Mouse (Mus musculus) thymus, adult 2 months (tissue): Measurements from ENCODE around the gene Slmap. TPM values are rescaled to one million over a fixed set of nuclear protein-coding genes. Genes with fewer than 3 reads are reported as not detected.

ENCODE experiments used
- DNase-seq: peaks from one replicate; pipeline ENCODE4 v3.0.0; 2021
- H3K27ac ChIP-seq: fragments of 200-500 bp; 2 replicates; pipeline ENCODE4 v1.5.1; 2012; ENCODE audit warnings: low read length, control low read depth; ENCODE audit not compliant: control insufficient read depth, insufficient read depth
- H3K27me3 ChIP-seq: fragments of 200-500 bp; 2 replicates; pipeline ENCODE4 v1.6.1; 2012; ENCODE audit warnings: mild to moderate bottlenecking, low read length, moderate library complexity, mixed read lengths; ENCODE audit not compliant: control insufficient read depth, insufficient read depth
- H3K36me3 ChIP-seq: fragments of 200-500 bp; 2 replicates; pipeline ENCODE4 v1.6.1; 2012; ENCODE audit warnings: mild to moderate bottlenecking, low read length, moderate library complexity; ENCODE audit not compliant: control insufficient read depth, insufficient read depth
- H3K4me1 ChIP-seq: fragments of 200-500 bp; replicated peaks from 2 replicates; pipeline ENCODE4 v1.6.1; 2012; ENCODE audit warnings: low read length; ENCODE audit not compliant: control insufficient read depth, insufficient read depth
- H3K4me3 ChIP-seq: fragments of 200-500 bp; 2 replicates; pipeline ENCODE4 v1.5.1; 2012; ENCODE audit warnings: mild to moderate bottlenecking, low read length, control low read depth, moderate library complexity; ENCODE audit not compliant: control insufficient read depth, insufficient read depth
- CTCF ChIP-seq: fragments of 200-500 bp; IDR thresholded peaks from 2 replicates; pipeline ENCODE4 v1.5.1; 2012; ENCODE audit warnings: mild to moderate bottlenecking, control low read depth, low read length, moderate library complexity, borderline replicate concordance; ENCODE audit not compliant: control insufficient read depth, poor library complexity, insufficient read depth; ENCODE audit errors: extremely low read depth
- POLR2A ChIP-seq: fragments of 200-500 bp; IDR thresholded peaks from 2 replicates; pipeline ENCODE4 v1.6.1; 2012; ENCODE audit warnings: mild to moderate bottlenecking, low read length, control low read depth, moderate library complexity; ENCODE audit not compliant: control insufficient read depth, poor library complexity, insufficient read depth; ENCODE audit errors: extremely low read depth
- whole genome bisulfite sequencing: fragments of 180-500 bp; shearing (Covaris S2); methylation state at CpG from one replicate; pipeline ENCODE4 v1.1.7; 2018; 5-methylcytosine and 5-hydroxymethylcytosine counted together
- polyA plus RNA-seq: library from polyadenylated mRNA; depleted of rRNA; stranded (reverse); fragments of >200 nt; gene quantifications from 2 replicates; pipeline ENCODE4 v1.2.3, GENCODE M21; 2012

Slmap gene
- polyA plus RNA-seq, 1 experiment, result 20.9 TPM

DNA sequence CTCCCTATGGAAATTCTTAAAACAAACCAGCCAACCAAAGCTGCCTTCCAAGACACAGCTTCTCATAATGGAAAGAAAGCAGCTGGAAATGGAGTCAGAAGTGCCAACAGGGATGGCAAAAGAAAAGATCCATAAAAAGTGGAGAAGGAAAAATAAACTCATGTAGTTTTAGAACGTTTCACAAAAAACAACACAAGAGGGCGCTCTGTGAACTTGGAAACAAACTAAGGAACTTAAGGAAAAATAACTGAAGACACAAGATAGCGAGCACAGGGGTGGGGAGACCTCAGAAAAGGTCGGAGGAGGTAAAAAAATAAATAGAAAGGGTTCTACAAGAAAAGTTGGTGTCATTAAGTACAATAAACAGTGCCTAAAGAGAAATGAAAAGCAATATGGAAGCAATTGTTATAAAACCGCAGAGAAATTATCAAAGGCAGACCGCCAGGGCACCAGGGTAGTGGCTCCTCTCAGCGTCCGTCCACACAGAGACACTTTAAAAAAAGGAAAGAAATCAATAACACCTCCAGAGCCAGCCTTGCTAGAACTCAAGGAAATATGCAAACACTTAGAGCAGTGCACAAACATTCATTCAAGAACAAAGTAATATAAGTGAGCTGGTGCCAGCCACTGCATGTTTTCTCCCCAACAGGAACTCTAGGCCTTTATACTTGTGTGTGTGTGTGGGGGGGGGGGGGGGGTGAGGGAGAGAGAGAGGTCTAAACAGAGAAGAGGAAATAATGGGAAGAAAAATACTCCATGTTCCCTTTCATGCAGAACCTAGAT, 48.1 kb downstream of the Slmap start:
- Histone ChIP-seq H3K27me3 (no peaks in the 10 kb centered on the region), H3K4me1 (no peaks in the 10 kb centered on the region), H3K36me3 (no peaks in the 10 kb centered on the region), H3K27ac (no peak overlapping the region), H3K4me3 (no peak overlapping the region)
- TF ChIP-seq CTCF (no peak), POLR2A (no peak)
- 73% methylated on average over 8 of the region's 8 CpGs for WGBS
- DNase-seq, result peak; percentile 7

DNA sequence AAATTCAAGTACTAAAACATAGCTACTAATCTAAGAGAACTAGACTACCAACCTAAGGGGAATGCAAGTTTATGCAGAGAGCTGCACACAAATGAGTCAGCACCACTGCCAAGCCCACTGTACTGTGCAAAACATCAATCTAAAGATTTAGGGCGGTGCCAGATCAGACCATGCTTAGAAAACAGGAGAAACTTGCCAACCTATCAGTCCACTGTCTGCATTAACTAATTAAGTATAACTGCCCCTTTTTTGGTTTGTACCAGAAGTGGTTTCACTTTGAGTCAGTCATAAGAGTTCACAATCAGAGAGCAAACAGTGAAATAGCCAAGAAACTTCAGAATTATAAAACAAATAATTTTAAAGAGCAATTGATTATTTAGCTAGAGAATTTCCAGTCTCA, 53.3 kb downstream of the Slmap start:
- H3K4me1 ChIP-seq, result no peaks in the 10 kb centered on the region
- 93% methylated on average over 1 of the region's 1 CpGs for WGBS
- no peak overlapping the region for H3K4me3 ChIP-seq

DNA sequence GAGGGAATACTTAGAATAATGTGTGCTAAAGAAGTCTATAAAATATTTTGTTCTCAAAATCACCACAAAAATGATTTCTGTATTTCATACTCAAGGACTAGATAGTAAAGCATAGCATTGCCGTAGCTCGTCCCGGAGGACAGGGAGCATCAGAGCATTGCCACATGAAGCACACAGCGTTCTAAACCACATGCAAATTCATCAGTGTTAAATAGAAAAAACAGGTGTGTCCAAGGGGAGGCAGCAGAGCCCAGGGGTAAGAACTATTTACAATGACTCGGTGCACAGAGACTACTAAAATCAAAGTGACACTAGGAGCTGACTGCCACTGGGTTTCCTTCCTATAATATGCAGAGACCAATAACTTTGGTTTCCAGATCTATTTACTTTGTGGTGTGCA, 57.0 kb downstream of the Slmap start:
- Histone ChIP-seq H3K27me3 (no peaks in the 10 kb centered on the region), H3K4me3 (no peak overlapping the region), H3K27ac (no peak overlapping the region), H3K4me1 (no peaks in the 10 kb centered on the region), H3K36me3 (no peaks in the 10 kb centered on the region)
- no peak for DNase-seq
- 86% methylated on average over 5 of the region's 5 CpGs for WGBS
- TF ChIP-seq POLR2A, result no peak
- no peak for TF ChIP-seq CTCF

More for the DNA sequence above, 53.3 kb downstream of the Slmap start:
- Histone ChIP-seq H3K36me3 (no peaks in the 10 kb centered on the region), H3K27me3 (no peaks in the 10 kb centered on the region), H3K27ac (no peak overlapping the region)
- no peak for DNase-seq
- TF ChIP-seq CTCF (no peak), POLR2A (no peak)

DNA sequence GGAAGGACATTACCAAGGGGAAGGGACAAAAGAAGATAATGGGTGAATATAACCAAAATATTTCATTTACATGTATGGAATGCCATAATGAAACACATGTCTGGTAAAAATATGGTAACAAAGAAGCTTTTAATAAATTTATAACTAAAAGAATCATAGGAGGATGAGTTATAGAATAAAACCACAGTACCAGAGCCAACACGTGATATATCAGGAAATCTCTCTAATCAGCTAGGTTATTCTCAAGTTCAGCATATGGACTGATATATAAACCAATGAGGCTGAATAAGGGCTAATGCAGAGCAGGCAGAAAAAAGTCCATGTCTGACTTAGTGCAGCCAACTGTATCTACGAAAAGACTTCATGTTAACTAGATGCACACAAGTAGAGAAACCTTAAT, 58.3 kb downstream of the Slmap start:
- no peaks in the 10 kb centered on the region for H3K27me3 ChIP-seq
- DNase-seq, result no peak
- H3K4me3 ChIP-seq, result no peak overlapping the region
- H3K36me3 ChIP-seq, result no peaks in the 10 kb centered on the region
- no peak overlapping the region for H3K27ac ChIP-seq
- 96% methylated on average over 2 of the region's 2 CpGs for WGBS
- no peak for TF ChIP-seq CTCF
- TF ChIP-seq POLR2A, result no peak
- no peaks in the 10 kb centered on the region for H3K4me1 ChIP-seq

DNA sequence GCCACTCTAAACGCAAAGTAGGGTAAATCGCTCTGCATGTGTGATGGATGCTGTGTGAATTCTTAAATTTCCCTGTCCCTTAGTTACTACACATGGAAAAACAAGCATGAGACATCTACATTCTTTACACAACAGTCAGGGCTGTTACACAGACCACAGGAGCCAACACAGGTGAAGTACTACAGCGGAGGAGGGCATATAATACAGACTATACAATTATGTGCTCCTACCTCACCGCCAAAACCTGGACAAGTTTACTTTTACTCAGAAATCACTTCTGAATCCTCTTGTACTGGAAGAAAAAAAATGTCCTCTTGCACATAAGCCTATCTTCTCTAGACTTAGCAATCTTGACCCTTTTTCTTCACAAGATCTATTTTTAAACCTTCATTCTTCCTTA, 66.8 kb downstream of the Slmap start:
- Histone ChIP-seq H3K4me3 (no peak overlapping the region), H3K27ac (no peak overlapping the region), H3K27me3 (no peaks in the 10 kb centered on the region), H3K4me1 (no peaks in the 10 kb centered on the region), H3K36me3 (peaks cover 6% of the 10 kb centered on the region; the same call in 1 of the 2 replicates)
- no peak for TF ChIP-seq CTCF
- TF ChIP-seq POLR2A, result no peak
- 95% methylated on average over 4 of the region's 4 CpGs for WGBS
- no peak for DNase-seq

DNA sequence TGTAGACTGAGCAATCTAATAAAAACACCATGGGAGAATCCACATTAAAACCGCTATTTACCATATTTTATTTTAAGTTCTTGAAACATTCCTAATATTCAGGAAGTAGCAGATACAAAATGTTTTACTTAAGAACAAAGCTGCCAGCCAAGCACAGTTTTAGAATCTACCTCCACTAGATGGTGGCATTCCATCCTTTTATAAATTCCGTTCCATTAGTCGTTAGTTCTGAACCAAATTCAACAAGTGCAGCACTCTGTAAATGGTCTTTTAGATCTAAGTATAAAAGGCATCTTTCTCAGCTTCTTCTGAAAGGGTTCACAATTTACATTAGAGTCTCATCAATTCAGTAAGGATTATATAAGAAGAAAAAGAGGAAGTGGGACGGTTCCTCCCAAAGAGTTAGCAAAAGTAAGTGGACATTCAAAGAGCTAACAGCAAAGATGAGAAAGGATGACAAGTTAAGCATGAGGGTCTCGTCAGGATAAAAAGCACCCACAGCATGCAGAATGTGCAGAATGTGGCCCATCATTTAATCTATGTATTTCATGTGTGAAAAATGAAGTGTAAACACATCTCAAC, 68.1 kb downstream of the Slmap start:
- H3K4me3 ChIP-seq, result no peak overlapping the region
- TF ChIP-seq CTCF (no peak), POLR2A (no peak)

More for the DNA sequence above, 68.1 kb downstream of the Slmap start:
- 83% methylated on average over 5 of the region's 5 CpGs for WGBS
- no peak for DNase-seq
- Histone ChIP-seq H3K27ac (no peak overlapping the region), H3K36me3 (peaks cover 17% of the 10 kb centered on the region), H3K27me3 (no peaks in the 10 kb centered on the region), H3K4me1 (no peaks in the 10 kb centered on the region)
